Mouse (Mus musculus): ENCODE measurements around the gene Itpr2.

The Itpr2 gene

GRCm38 (mm10) chr6:146230373-146230788 is 271.6 kb downstream of the Itpr2 start:
- in situ Hi-C loops (cut with MboI, MseI): no loop called here

DNA sequence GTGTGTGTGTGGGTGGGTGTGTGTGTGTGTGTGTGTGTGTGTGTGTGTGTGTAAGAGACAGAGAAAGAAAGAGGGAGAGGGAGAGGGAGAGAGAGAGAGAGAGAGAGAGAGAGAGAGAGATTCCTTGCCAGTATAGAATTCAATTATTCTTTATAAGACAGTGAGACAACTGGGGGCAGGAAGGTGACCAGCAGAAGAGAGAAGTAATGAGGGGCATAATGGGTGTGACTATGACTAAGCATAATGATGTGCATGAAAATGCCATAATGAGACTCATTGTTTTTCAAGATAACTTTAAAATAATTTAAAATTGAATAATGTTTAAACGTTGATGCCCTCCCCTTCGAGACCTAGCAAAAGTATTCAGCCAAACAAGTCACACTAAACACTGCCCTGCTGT is 272.1 kb downstream of the Itpr2 start:
- in situ Hi-C loops (cut with MboI, MseI): no loop called here

DNA sequence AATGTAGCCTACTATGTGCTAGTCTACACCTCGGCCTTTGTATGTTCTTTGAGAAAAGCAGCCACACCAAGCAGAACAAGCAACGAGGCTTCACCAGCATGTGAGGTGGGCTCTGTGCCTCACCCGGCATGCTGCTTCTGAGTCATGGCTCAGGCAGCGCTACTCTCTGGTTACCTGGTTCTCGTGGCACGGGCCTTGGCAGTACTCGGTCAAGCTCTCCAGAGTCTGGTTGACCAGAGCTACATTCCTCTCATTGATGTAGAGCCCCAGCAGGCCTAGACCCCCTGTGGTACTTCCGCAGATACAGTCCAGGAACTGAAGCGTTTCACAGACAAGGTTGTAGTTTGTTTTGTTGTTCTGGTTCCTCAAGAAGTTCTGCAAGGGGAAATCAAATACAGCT is 272.5 kb downstream of the Itpr2 start:
- in situ Hi-C loops (cut with MboI, MseI): no loop called here

- in situ Hi-C loops (cut with MboI, MseI): no loop called here
Observed at GRCm38 (mm10) chr6:146228048-146228447, 274.0 kb downstream of the Itpr2 start.

- in situ Hi-C loops (cut with MboI, MseI): no loop called here
Observed at GRCm38 (mm10) chr6:146222403-146223063, 279.5 kb downstream of the Itpr2 start.

GRCm38 (mm10) chr6:146221371-146222336 is 280.4 kb downstream of the Itpr2 start:
- in situ Hi-C loops (cut with MboI, MseI): no loop called here

- in situ Hi-C loops (cut with MboI, MseI): no loop called here
Observed at GRCm38 (mm10) chr6:146220071-146220470, 282.0 kb downstream of the Itpr2 start.

DNA sequence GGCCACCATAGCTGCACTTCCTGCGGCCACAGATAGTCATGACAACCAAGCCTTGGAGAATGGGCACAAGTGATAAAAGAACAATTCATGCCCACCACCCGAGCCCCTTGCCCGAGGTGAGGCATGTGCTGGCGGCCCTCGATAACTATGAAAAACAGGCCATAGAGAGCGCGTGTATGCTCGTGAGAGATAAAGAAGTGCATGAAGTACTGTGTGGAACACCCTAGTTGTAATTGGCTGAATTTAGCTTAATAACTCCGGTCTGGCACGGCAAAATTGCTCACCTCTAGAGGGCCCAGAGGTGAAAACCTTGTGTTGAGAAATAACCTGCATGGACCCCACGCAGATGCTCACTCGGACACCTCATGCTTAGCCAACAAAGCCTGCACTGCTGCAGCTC is 282.5 kb downstream of the Itpr2 start:
- in situ Hi-C loops (cut with MboI, MseI): no loop called here

DNA sequence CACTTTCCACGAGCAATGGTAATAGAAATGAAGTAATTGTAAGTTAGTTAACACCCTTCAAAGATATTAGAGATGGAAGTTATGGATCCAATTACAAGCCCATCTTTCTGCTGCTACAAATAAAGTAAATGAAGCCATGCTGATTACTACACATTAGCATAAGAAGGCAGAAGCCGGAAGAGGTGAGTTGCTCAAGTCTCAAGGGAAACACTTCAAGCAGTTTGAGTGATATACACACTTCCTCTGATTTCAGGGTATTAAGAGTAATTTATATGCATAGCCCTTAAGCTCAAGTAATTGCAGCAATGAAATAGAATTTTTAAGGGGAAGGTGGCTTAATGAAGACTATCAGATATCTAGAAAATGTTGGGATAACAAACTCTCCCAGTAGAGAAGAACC is 286.7 kb downstream of the Itpr2 start:
- in situ Hi-C loops (cut with MboI, MseI): no loop called here

GRCm38 (mm10) chr6:146212339-146212738 is 289.7 kb downstream of the Itpr2 start:
- in situ Hi-C loops (cut with MboI, MseI): no loop called here

DNA sequence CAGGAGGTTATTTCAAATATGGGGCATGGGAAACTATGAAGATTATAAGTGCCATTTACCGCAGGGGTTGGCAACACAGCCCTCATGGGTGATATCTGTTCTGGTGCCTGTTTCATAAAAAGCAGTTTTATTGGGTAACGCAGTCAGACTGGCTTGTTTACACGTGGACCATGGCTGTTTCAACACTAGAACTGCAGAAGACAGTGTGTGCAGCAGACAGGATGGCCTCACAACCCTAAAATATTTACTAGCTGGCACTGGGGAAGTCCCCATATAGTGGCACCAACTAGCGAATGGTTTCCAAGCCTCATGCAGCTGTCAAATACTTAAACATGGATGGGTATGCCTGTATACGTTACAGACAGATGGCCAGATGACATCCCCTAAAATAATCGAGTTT is 290.8 kb downstream of the Itpr2 start:
- in situ Hi-C loops (cut with MboI, MseI): no loop called here

DNA sequence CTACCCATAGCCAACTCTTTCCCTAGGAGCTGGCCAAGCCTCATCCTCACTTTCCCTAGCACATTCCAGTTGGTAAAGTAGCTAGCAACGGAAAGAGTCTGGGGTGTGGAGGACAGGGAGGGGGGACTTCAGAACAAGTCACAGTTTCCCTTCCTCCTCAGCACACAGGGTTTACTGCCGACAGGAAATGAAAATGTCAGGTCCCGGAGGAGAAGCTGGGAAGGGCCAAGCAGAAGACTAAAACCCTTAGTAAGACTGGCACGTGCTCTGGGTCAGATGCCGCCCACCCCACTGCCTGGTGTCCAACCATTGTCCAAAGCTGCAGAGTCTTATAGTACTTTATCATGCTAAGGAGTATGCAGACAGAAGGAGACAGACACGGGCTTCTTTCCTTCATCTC is 293.0 kb downstream of the Itpr2 start:
- in situ Hi-C loops (cut with MboI, MseI): no loop called here

GRCm38 (mm10) chr6:146207204-146207959 is 294.6 kb downstream of the Itpr2 start:
- in situ Hi-C loops (cut with MboI, MseI): no loop called here

DNA sequence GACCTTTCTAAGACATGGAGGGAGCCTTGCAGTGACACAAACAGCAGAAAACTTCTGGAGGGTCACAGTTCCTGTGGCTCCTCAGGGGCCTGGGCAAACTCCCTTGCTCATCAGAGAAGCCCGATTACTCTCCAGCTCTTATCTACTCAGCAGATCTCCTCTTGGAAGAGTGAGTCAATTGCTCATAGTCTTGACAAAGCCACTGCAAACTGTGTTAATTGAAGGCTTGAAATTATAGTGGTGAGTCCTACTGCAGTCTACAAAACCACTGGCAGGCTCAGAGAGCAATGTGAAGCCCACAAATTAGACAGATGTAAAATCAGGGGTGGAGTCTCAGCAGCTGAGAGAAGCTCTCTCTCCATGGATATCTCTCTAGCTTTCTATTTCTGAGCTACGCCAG is 296.9 kb downstream of the Itpr2 start:
- in situ Hi-C loops (cut with MboI, MseI): no loop called here

GRCm38 (mm10) chr6:146204470-146204869 is 297.6 kb downstream of the Itpr2 start:
- in situ Hi-C loops (cut with MboI, MseI): no loop called here

DNA sequence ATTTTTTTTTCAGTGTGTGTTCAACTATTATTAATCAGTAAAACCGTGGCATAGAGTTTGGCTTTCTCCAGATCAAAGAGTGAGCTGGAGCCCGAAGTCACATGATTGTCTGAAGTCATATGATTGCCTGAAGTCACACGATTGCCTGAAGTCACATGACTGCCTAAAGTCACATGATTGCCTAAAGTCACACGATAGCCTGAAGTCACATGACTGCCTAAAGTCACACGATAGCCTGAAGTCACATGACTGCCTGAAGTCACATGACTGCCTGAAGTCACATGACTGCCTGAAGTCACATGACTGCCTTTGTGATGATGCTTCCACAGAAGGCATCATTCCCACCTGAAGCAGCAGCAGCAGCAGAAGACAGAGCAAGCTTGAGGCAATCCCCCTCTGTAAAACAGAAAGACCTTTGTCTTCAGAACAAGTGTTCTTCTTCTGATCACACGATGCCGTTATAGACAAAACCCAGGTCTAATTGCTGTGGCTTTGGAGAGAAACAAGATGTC is 304.1 kb downstream of the Itpr2 start:
- in situ Hi-C loops (cut with MboI, MseI): no loop called here

GRCm38 (mm10) chr6:146196701-146197100 is 305.3 kb downstream of the Itpr2 start:
- in situ Hi-C loops (cut with MboI, MseI): no loop called here

GRCm38 (mm10) chr6:146195854-146196457 is 306.1 kb downstream of the Itpr2 start:
- in situ Hi-C loops (cut with MboI, MseI): no loop called here

- in situ Hi-C loops (cut with MboI, MseI): no loop called here
Observed at GRCm38 (mm10) chr6:146191931-146192330, 310.1 kb downstream of the Itpr2 start.

DNA sequence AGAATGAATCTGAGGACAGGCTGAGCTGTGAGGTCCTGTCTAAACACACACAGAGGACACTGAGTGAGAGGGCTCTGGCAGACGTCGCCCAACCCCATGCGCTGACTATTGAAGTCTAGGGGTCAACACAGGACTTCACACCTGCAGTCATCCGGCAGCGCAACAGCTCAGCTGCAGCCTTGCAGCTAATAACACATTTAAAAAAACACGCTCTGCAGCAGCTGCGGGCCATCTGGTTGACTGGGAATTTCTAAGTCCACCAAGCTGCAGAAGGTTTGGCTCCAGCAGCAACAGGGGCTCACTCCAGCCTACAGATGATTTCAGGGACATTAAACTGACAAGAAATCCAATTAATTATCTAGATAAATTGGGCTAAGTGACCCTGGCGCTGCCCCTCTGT is 312.0 kb downstream of the Itpr2 start:
- in situ Hi-C loops (cut with MboI, MseI): no loop called here

DNA sequence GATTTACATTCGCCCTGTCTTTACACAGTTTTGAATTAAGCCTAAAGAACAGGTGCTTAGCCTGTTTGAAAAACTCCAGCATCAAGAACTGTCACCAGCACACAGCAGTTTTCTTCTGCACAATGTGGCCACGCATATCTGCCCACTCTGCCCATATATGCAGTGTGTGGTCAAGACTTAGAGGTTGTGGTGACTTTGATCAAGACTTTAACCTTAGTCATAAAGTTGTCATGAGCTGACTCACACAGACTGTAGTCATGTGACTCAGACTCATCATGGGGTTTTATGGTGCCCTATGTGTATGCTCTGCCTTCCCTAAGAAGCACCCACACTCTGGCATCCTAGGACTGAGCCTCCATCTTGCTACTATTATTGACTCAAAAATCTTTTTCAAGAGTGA is 316.5 kb downstream of the Itpr2 start:
- in situ Hi-C loops (cut with MboI, MseI): loop anchor here (10.0 kb wide), 1 partner anchor 171 kb away; no protein-coding TSS in a partner anchor
